Mouse (Mus musculus): Measurements from ENCODE around the gene Tmem88b. TPM values are rescaled to one million over a fixed set of nuclear protein-coding genes. Genes with fewer than 3 reads are reported as not detected.

Gene Tmem88b
- polyA plus RNA-seq, 1 experiment from 2014 or later, result 1.3 TPM

- Histone ChIP-seq H3K9ac (ENCODE audit: low read depth, low read length) (peak overlapping the region; percentile 79), H3K27me3 (replicated peaks; ENCODE audit: control insufficient read depth, insufficient read depth, low read length) (peaks cover 11% of the 10 kb centered on the region), H3K4me3 (ENCODE audit: low read length) (peak overlapping the region; percentile 48), H3K9me3 (ENCODE audit: control insufficient read depth, low read length) (no peaks in the 10 kb centered on the region), H3K4me1 (ENCODE audit: control insufficient read depth, insufficient read depth, low read depth, low read length) (peaks cover 25% of the 10 kb centered on the region), H3K4me2 (ENCODE audit: low read length) (peak overlapping the region; percentile 88), H3K27ac (ENCODE audit: low read depth, low read length) (peak overlapping the region; percentile 75; the same call in 1 of the 2 replicates), H3K36me3 (ENCODE audit: control insufficient read depth, insufficient read depth, low read length) (no peaks in the 10 kb centered on the region)
- ATAC-seq, result no peak
- WGBS, result 45% methylated on average over 24 of the region's 24 CpGs
Measured at GRCm38 (mm10) chr4:155770626-155771025, 15.0 kb downstream of the Tmem88b start.

DNA sequence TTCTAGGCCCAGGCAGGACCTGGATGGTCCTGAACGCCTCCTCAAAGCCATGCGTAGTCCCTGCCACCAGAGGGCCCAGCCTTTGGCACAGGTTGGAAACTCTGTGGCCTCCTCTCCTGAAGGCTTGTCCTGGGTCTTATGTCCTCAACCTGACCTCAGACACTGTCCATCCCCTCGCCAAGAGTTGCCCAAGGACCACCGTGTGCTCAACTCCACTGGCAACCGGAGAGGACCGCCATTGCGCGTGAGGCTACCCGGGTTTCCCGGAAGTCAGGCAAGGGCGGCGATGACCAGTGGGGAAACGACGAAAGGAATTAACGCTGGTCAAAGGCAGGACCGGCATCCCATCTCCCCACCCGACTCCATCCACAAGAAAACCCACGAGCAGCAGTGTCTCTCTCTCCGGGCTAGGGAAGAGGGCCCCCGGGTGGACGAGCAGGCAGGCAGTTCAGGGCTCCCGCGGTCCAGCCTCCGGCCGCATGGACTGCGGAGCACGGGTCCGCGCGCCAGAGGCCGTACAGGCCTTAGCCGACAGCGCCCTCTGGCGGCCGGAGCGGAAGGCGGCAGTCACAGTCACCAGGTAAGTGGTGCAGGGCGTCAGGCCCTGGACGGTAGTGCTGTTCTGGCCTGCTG is 15.7 kb downstream of the Tmem88b start:
- ATAC-seq, result peak; percentile 82
- WGBS, result under 1% methylated on average over 35 of the region's 39 CpGs
- Histone ChIP-seq H3K4me2 (ENCODE audit: low read length) (peak overlapping the region; percentile 88), H3K27ac (ENCODE audit: low read depth, low read length) (peak overlapping the region; percentile 75), H3K4me1 (ENCODE audit: control insufficient read depth, insufficient read depth, low read depth, low read length) (peaks cover 19% of the 10 kb centered on the region), H3K36me3 (ENCODE audit: control insufficient read depth, insufficient read depth, low read length) (no peaks in the 10 kb centered on the region), H3K9ac (ENCODE audit: low read depth, low read length) (peak overlapping the region; percentile 79), H3K4me3 (ENCODE audit: low read length) (peak overlapping the region; percentile 48), H3K27me3 (replicated peaks; ENCODE audit: control insufficient read depth, insufficient read depth, low read length) (peaks cover 11% of the 10 kb centered on the region), H3K9me3 (ENCODE audit: control insufficient read depth, low read length) (no peaks in the 10 kb centered on the region)

- 56% methylated on average over 5 of the region's 5 CpGs for WGBS
- Histone ChIP-seq H3K4me3 (ENCODE audit: low read length) (peak overlapping the region; percentile 48), H3K4me2 (ENCODE audit: low read length) (peak overlapping the region; percentile 88), H3K27me3 (replicated peaks; ENCODE audit: control insufficient read depth, insufficient read depth, low read length) (peaks cover 11% of the 10 kb centered on the region), H3K9ac (ENCODE audit: low read depth, low read length) (peak overlapping the region; percentile 79), H3K36me3 (ENCODE audit: control insufficient read depth, insufficient read depth, low read length) (no peaks in the 10 kb centered on the region), H3K9me3 (ENCODE audit: control insufficient read depth, low read length) (no peaks in the 10 kb centered on the region), H3K4me1 (ENCODE audit: control insufficient read depth, insufficient read depth, low read depth, low read length) (peaks cover 16% of the 10 kb centered on the region), H3K27ac (ENCODE audit: low read depth, low read length) (peak overlapping the region; percentile 75)
- no peak for ATAC-seq
Measured at GRCm38 (mm10) chr4:155769496-155769879, 16.2 kb downstream of the Tmem88b start.

DNA sequence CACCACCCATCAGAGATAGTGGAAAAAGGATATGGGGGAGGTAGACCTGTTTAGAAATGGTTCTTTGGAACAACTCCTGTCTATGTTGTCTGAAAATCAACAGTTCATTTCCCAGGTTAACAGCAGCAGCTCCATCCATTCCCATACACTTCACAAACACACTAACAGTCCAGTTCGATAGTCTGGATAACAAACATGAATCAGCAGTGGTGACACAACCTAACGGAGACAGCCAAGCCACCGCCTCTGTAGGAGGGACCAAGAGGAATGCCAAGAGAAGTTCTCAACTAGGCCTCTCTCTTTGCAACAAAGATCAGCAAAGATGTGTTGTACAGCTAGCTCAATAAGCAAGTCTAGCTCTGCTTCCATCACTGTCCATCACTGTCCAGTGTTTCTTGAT is 23.3 kb downstream of the Tmem88b start:
- H3K4me2 ChIP-seq (ENCODE audit: low read length), result no peak overlapping the region
- no peak overlapping the region for H3K27ac ChIP-seq (ENCODE audit: low read depth, low read length)
- WGBS, result 84% methylated on average over 3 of the region's 3 CpGs
- H3K9ac ChIP-seq (ENCODE audit: low read depth, low read length), result no peak overlapping the region
- no peaks in the 10 kb centered on the region for H3K9me3 ChIP-seq (ENCODE audit: control insufficient read depth, low read length)
- no peaks in the 10 kb centered on the region for H3K27me3 ChIP-seq (replicated peaks; ENCODE audit: control insufficient read depth, insufficient read depth, low read length)
- peaks cover 24% of the 10 kb centered on the region for H3K4me1 ChIP-seq (ENCODE audit: control insufficient read depth, insufficient read depth, low read depth, low read length)
- no peak overlapping the region for H3K4me3 ChIP-seq (ENCODE audit: low read length)
- no peak for ATAC-seq
- H3K36me3 ChIP-seq (ENCODE audit: control insufficient read depth, insufficient read depth, low read length), result no peaks in the 10 kb centered on the region

- Histone ChIP-seq H3K27ac (ENCODE audit: low read depth, low read length) (no peak overlapping the region), H3K4me1 (ENCODE audit: control insufficient read depth, insufficient read depth, low read depth, low read length) (peaks cover 24% of the 10 kb centered on the region), H3K9ac (ENCODE audit: low read depth, low read length) (peak overlapping the region; percentile 69), H3K27me3 (replicated peaks; ENCODE audit: control insufficient read depth, insufficient read depth, low read length) (no peaks in the 10 kb centered on the region), H3K36me3 (ENCODE audit: control insufficient read depth, insufficient read depth, low read length) (no peaks in the 10 kb centered on the region), H3K4me3 (ENCODE audit: low read length) (peak overlapping the region; percentile 79), H3K4me2 (ENCODE audit: low read length) (peak overlapping the region; percentile 98), H3K9me3 (ENCODE audit: control insufficient read depth, low read length) (no peaks in the 10 kb centered on the region)
- 2% methylated on average over 28 of the region's 28 CpGs for WGBS
- peak; percentile 1; the same call in 1 of the 2 replicates for ATAC-seq
Measured at GRCm38 (mm10) chr4:155761356-155762099, 24.1 kb downstream of the Tmem88b start.

GRCm38 (mm10) chr4:155760613-155761355 is 24.9 kb downstream of the Tmem88b start, which contains the start of gene Atad3a:
TSS of gene Atad3a (minus strand) at chr4:155761093.
- under 1% methylated on average over 57 of the region's 68 CpGs for WGBS
- Histone ChIP-seq H3K27ac (ENCODE audit: low read depth, low read length) (peak within 1 kb of the TSS; percentile 63), H3K4me1 (ENCODE audit: control insufficient read depth, insufficient read depth, low read depth, low read length) (peaks cover 24% of the 10 kb centered on the region), H3K27me3 (replicated peaks; ENCODE audit: control insufficient read depth, insufficient read depth, low read length) (no peaks in the 10 kb centered on the region), H3K4me2 (ENCODE audit: low read length) (peak within 1 kb of the TSS; percentile 98), H3K4me3 (ENCODE audit: low read length) (peak within 1 kb of the TSS; percentile 79), H3K36me3 (ENCODE audit: control insufficient read depth, insufficient read depth, low read length) (peaks cover 7% of the 10 kb centered on the region; the same call in 1 of the 2 replicates), H3K9ac (ENCODE audit: low read depth, low read length) (peak within 1 kb of the TSS; percentile 83), H3K9me3 (ENCODE audit: control insufficient read depth, low read length) (no peaks in the 10 kb centered on the region)
- peak; percentile 98 for ATAC-seq

DNA sequence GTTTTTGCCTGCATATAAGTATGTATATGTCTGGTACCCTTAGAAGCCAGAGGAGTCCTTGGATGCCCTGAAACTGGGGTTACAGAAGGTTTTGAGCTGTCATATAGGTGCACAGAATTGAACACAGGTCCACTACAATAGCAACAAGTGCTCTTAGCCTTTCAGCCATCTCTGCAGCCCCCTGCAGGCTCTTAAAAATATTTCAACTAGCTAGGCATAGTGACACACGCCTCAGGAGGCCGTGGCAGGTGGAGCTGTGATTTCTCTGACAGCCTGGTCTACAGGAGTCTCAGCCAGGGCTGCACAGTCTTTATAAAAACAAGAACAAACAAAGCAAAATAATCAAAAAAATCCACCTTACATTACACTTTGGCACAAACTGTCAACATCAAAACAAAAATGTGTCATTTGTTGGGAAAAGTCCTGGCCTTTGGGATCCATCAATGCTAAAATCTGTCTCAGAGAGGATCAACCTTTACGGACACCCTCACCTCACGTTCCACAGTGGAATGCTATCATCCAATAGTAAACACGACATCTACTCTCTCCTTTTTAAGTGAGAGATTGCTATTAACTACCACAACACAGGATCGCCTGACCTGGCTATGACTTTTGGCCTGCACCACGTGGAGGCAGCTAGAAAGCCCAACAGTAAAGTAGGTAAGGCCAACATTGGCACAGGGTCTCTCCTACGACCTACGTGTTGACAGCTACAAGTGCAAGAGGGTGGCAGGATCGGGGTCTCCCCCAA is 25.6 kb downstream of the Tmem88b start:
- no peak for ATAC-seq
- 4% methylated on average over 10 of the region's 10 CpGs for WGBS
- H3K27ac ChIP-seq (ENCODE audit: low read depth, low read length), result peak overlapping the region; percentile 63; the same call in 1 of the 2 replicates

DNA sequence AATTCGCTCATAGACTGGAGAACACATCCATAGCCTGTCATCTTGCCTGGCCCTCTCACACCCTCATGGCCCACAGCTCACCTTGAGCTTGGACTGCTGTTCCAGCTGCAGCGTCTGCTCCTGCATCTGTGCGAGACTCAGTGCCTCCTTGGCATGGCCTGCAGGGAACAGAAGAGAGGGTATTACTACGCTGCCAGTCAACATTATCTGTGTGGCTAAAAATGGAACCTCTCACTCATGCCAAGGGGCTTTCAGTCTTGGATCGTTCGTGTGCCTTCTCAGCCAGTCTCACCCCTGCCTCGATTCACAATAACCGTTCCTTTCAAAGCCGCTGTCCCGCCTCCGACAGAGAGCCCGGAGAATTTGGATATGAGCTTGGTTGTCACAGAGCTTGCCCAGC is 28.7 kb downstream of the Tmem88b start:
- peaks cover 37% of the 10 kb centered on the region for H3K36me3 ChIP-seq (ENCODE audit: control insufficient read depth, insufficient read depth, low read length)
- 88% methylated on average over 12 of the region's 12 CpGs for WGBS

More for the DNA sequence above, 25.6 kb downstream of the Tmem88b start:
- Histone ChIP-seq H3K4me1 (ENCODE audit: control insufficient read depth, insufficient read depth, low read depth, low read length) (peaks cover 24% of the 10 kb centered on the region), H3K9ac (ENCODE audit: low read depth, low read length) (peak overlapping the region; percentile 83), H3K27me3 (replicated peaks; ENCODE audit: control insufficient read depth, insufficient read depth, low read length) (no peaks in the 10 kb centered on the region), H3K4me3 (ENCODE audit: low read length) (peak overlapping the region; percentile 79), H3K36me3 (ENCODE audit: control insufficient read depth, insufficient read depth, low read length) (peaks cover 14% of the 10 kb centered on the region), H3K4me2 (ENCODE audit: low read length) (peak overlapping the region; percentile 98), H3K9me3 (ENCODE audit: control insufficient read depth, low read length) (no peaks in the 10 kb centered on the region)

More for the DNA sequence above, 28.7 kb downstream of the Tmem88b start:
- H3K4me3 ChIP-seq (ENCODE audit: low read length), result no peak overlapping the region
- no peak overlapping the region for H3K9ac ChIP-seq (ENCODE audit: low read depth, low read length)
- ATAC-seq, result no peak
- no peaks in the 10 kb centered on the region for H3K9me3 ChIP-seq (ENCODE audit: control insufficient read depth, low read length)
- no peaks in the 10 kb centered on the region for H3K27me3 ChIP-seq (replicated peaks; ENCODE audit: control insufficient read depth, insufficient read depth, low read length)
- H3K4me2 ChIP-seq (ENCODE audit: low read length), result no peak overlapping the region
- H3K4me1 ChIP-seq (ENCODE audit: control insufficient read depth, insufficient read depth, low read depth, low read length), result peaks cover 24% of the 10 kb centered on the region
- H3K27ac ChIP-seq (ENCODE audit: low read depth, low read length), result no peak overlapping the region

Data from hindbrain, embryonic 16.5 days (tissue).